Mouse (Mus musculus): Measurements from ENCODE around the gene Best3. TPM values are rescaled to one million over a fixed set of nuclear protein-coding genes. Genes with fewer than 3 reads are reported as not detected.
A peak's percentile ranks its signal among the peaks of the same experiment; 100 is the strongest.

The Best3 gene
- total and polyA plus RNA-seq, 2 experiments = not detected

DNA sequence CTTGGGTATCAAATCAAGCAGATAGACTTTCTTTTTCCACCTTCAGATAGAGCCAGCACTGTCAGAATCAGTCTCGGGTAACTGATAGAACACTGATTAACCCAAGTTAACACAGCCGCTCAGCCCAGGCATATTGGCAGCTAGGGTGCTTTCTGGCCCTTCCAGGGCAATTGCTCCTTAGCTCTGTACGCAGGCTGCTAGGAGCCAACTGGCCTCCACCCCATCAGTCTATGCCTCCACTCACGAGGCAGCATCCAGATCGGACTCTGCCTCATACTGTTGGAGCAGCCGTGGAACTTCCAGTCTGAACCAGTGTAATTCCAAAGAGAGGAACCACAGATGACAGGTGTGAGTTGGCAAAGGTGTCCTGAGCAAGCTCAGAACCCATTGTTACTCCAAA, 20.0 kb upstream of the Best3 start:
- Histone ChIP-seq H3K9ac (ENCODE audit: low read depth, low read length) (no peak overlapping the region), H3K4me1 (ENCODE audit: control insufficient read depth, insufficient read depth, low read length) (no peaks in the 10 kb centered on the region), H3K79me2 (ENCODE audit: control insufficient read depth, insufficient read depth, low read length) (no peaks in the 10 kb centered on the region), H3K27ac (replicated peaks; ENCODE audit: insufficient read depth, low read depth, low read length) (no peak overlapping the region), H3K36me3 (ENCODE audit: control insufficient read depth, insufficient read depth, low read length) (no peaks in the 10 kb centered on the region), H3K4me3 (ENCODE audit: insufficient read depth, low read depth, low read length) (no peak overlapping the region), H3K27me3 (ENCODE audit: control insufficient read depth, insufficient read depth, low read length) (no peaks in the 10 kb centered on the region)
- TF ChIP-seq CTCF (IDR thresholded peaks at IDR 0.05; ENCODE audit: low read depth, low read length) (no peak), POLR2A (IDR thresholded peaks at IDR 0.05; ENCODE audit: extremely low read depth, insufficient read depth, low read length) (no peak)
- WGBS = 51% methylated on average over 6 of the region's 6 CpGs
- DNase-seq (ENCODE audit: extremely low read depth, low read depth, low spot score) = no peak

DNA sequence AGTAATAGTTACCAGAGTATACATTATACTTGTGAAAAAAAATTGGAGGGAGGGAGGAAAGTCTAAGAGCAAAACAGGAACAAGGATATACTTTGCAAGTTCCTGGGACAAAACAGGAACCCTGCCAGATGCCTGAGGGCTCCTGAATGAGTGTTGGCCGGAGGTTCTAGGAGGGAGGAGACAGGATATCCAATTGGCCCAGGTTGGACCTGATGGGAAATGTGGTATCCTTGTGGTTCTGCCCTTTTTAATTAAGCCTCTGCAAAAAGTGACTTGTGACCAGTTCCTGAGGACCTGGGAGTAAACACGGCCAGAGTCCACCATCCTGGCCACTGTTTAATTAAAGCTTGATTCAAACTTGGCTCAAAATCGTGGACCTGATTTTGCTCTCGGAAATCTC, 17.4 kb upstream of the Best3 start:
- Histone ChIP-seq H3K27ac (replicated peaks; ENCODE audit: insufficient read depth, low read depth, low read length) (no peak overlapping the region), H3K79me2 (ENCODE audit: control insufficient read depth, insufficient read depth, low read length) (no peaks in the 10 kb centered on the region), H3K36me3 (ENCODE audit: control insufficient read depth, insufficient read depth, low read length) (no peaks in the 10 kb centered on the region), H3K4me3 (ENCODE audit: insufficient read depth, low read depth, low read length) (no peak overlapping the region), H3K27me3 (ENCODE audit: control insufficient read depth, insufficient read depth, low read length) (no peaks in the 10 kb centered on the region), H3K4me1 (ENCODE audit: control insufficient read depth, insufficient read depth, low read length) (no peaks in the 10 kb centered on the region), H3K9ac (ENCODE audit: low read depth, low read length) (no peak overlapping the region)
- peak; percentile 18 for DNase-seq (ENCODE audit: extremely low read depth, low read depth, low spot score)
- no peak for TF ChIP-seq POLR2A (IDR thresholded peaks at IDR 0.05; ENCODE audit: extremely low read depth, insufficient read depth, low read length)
- no peak for TF ChIP-seq CTCF (IDR thresholded peaks at IDR 0.05; ENCODE audit: low read depth, low read length)
- WGBS = 19% methylated on average over 4 of the region's 4 CpGs

DNA sequence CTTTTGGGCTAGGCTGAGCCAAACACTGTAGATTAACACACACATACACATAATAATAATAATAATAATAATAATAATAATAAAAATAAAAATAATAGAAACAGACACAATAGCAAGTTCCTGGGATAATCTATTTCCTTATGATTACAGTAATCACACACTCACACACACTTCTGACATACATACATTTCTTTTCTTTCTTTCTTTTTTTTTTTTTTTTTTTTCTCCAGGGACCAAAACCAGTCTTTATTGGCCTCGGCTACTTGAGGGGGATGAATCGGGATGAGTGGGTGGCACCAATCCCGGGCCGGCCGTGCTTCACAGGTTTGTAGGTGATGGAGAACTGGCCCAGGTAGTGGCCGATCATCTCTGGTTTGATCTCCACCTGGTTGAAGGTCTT, 13.6 kb upstream of the Best3 start, which contains the start of gene Gm10271:
Gene Gm10271, minus strand, starts transcription at position 101 of the 400 bp plus-strand sequence.
- H3K27ac ChIP-seq (replicated peaks; ENCODE audit: insufficient read depth, low read depth, low read length) = no peak within 1 kb of the TSS
- WGBS = 93% methylated on average over 6 of the region's 6 CpGs
- no peak within 1 kb of the TSS for H3K4me3 ChIP-seq (ENCODE audit: insufficient read depth, low read depth, low read length)
- H3K27me3 ChIP-seq (ENCODE audit: control insufficient read depth, insufficient read depth, low read length) = no peaks in the 10 kb centered on the region
- no peak within 1 kb of the TSS for H3K9ac ChIP-seq (ENCODE audit: low read depth, low read length)
- H3K36me3 ChIP-seq (ENCODE audit: control insufficient read depth, insufficient read depth, low read length) = no peaks in the 10 kb centered on the region
- TF ChIP-seq CTCF (IDR thresholded peaks at IDR 0.05; ENCODE audit: low read depth, low read length) (no peak), POLR2A (IDR thresholded peaks at IDR 0.05; ENCODE audit: extremely low read depth, insufficient read depth, low read length) (no peak)
- no peak for DNase-seq (ENCODE audit: extremely low read depth, low read depth, low spot score)
- H3K79me2 ChIP-seq (ENCODE audit: control insufficient read depth, insufficient read depth, low read length) = no peaks in the 10 kb centered on the region
- H3K4me1 ChIP-seq (ENCODE audit: control insufficient read depth, insufficient read depth, low read length) = no peaks in the 10 kb centered on the region

DNA sequence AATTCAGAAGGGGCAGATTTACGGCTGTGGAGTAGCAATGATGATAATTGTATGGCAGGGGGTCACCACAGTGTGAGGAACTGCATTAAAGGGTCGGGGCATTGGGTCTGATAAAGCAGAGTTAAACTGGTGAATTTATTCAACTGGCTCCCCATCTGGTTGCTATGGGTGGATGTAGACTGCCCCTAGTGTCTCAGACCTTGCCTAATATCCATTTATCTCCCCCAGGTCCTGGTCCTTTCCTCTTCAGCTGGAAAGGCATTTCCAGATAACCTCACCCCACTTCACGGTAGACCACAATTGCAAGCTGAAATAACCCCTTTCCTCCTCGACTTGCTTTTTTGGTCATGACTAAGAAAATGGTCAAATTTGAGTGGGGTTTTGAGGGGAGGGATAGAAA, 8.7 kb upstream of the Best3 start:
- no peak overlapping the region for H3K9ac ChIP-seq (ENCODE audit: low read depth, low read length)
- H3K27ac ChIP-seq (replicated peaks; ENCODE audit: insufficient read depth, low read depth, low read length) = no peak overlapping the region
- no peaks in the 10 kb centered on the region for H3K79me2 ChIP-seq (ENCODE audit: control insufficient read depth, insufficient read depth, low read length)
- DNase-seq (ENCODE audit: extremely low read depth, low read depth, low spot score) = no peak
- TF ChIP-seq POLR2A (IDR thresholded peaks at IDR 0.05; ENCODE audit: extremely low read depth, insufficient read depth, low read length) = no peak
- TF ChIP-seq CTCF (IDR thresholded peaks at IDR 0.05; ENCODE audit: low read depth, low read length) = no peak
- H3K4me1 ChIP-seq (ENCODE audit: control insufficient read depth, insufficient read depth, low read length) = no peaks in the 10 kb centered on the region
- no peak overlapping the region for H3K4me3 ChIP-seq (ENCODE audit: insufficient read depth, low read depth, low read length)
- no peaks in the 10 kb centered on the region for H3K36me3 ChIP-seq (ENCODE audit: control insufficient read depth, insufficient read depth, low read length)
- no peaks in the 10 kb centered on the region for H3K27me3 ChIP-seq (ENCODE audit: control insufficient read depth, insufficient read depth, low read length)
- 70% methylated on average over 4 of the region's 4 CpGs for WGBS

DNA sequence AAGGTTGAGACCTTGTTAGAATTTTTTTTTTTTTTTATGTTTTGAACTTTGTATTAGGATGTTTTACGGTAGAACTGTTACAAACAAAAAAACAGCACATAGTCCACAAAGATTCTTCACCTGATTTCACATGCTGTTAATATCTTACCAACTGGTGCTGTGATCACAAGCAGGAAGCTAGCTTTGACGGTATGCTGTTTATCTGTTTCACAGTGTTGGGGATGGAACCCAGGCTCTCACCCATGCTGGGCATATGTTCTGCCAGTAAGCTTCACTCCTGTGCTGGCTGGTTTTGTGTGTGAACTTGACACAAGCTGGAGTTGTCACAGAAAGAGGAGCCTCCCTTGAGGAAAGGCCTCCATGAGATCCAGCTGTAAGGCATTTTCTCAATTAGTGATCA, 8.3 kb upstream of the Best3 start:
- H3K4me1 ChIP-seq (ENCODE audit: control insufficient read depth, insufficient read depth, low read length) = no peaks in the 10 kb centered on the region
- no peak overlapping the region for H3K9ac ChIP-seq (ENCODE audit: low read depth, low read length)
- WGBS = 42% methylated on average over 2 of the region's 2 CpGs
- H3K27me3 ChIP-seq (ENCODE audit: control insufficient read depth, insufficient read depth, low read length) = no peaks in the 10 kb centered on the region
- H3K36me3 ChIP-seq (ENCODE audit: control insufficient read depth, insufficient read depth, low read length) = no peaks in the 10 kb centered on the region
- H3K4me3 ChIP-seq (ENCODE audit: insufficient read depth, low read depth, low read length) = no peak overlapping the region
- DNase-seq (ENCODE audit: extremely low read depth, low read depth, low spot score) = no peak
- no peak for TF ChIP-seq POLR2A (IDR thresholded peaks at IDR 0.05; ENCODE audit: extremely low read depth, insufficient read depth, low read length)
- no peak for TF ChIP-seq CTCF (IDR thresholded peaks at IDR 0.05; ENCODE audit: low read depth, low read length)
- no peak overlapping the region for H3K27ac ChIP-seq (replicated peaks; ENCODE audit: insufficient read depth, low read depth, low read length)
- H3K79me2 ChIP-seq (ENCODE audit: control insufficient read depth, insufficient read depth, low read length) = no peaks in the 10 kb centered on the region

DNA sequence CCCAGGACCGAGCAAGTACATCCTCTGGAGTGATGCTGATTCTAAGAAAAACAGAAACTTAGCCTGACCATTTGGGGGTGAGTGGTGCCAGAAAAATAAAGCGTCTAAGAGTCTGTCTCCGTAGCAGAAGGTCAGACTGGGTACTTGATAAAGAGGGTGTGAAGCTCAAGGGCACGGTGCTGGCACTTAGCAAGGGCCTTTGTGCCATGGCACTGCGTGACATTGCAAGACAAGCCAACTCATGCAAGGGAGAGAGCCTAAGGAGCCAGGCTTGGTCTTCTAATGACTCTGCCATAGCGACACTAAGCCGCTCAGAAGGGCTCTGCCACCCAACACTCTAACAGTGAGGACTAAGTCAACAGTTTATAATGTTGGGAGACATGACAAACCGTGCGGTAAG, 7.3 kb upstream of the Best3 start:
- no peak overlapping the region for H3K9ac ChIP-seq (ENCODE audit: low read depth, low read length)
- 87% methylated on average over 9 of the region's 9 CpGs for WGBS
- no peak for DNase-seq (ENCODE audit: extremely low read depth, low read depth, low spot score)

More for the DNA sequence above, 7.3 kb upstream of the Best3 start:
- no peak for TF ChIP-seq POLR2A (IDR thresholded peaks at IDR 0.05; ENCODE audit: extremely low read depth, insufficient read depth, low read length)
- TF ChIP-seq CTCF (IDR thresholded peaks at IDR 0.05; ENCODE audit: low read depth, low read length) = no peak
- Histone ChIP-seq H3K79me2 (ENCODE audit: control insufficient read depth, insufficient read depth, low read length) (no peaks in the 10 kb centered on the region), H3K4me1 (ENCODE audit: control insufficient read depth, insufficient read depth, low read length) (no peaks in the 10 kb centered on the region), H3K4me3 (ENCODE audit: insufficient read depth, low read depth, low read length) (no peak overlapping the region), H3K27ac (replicated peaks; ENCODE audit: insufficient read depth, low read depth, low read length) (no peak overlapping the region), H3K27me3 (ENCODE audit: control insufficient read depth, insufficient read depth, low read length) (no peaks in the 10 kb centered on the region), H3K36me3 (ENCODE audit: control insufficient read depth, insufficient read depth, low read length) (no peaks in the 10 kb centered on the region)

All from liver, adult 2 months (tissue).